Mouse (Mus musculus): ENCODE measurements around the gene Ptbp1. TPM values are rescaled to one million over a fixed set of nuclear protein-coding genes. Genes with fewer than 3 reads are reported as not detected.
"Not testable (repeated sequence)": the region's sequence is repeated elsewhere in the genome, so short reads cannot be mapped to it uniquely, and the experiment has no call there.

The Ptbp1 gene
- total RNA-seq, 2 experiments from 2014 or later = 91.7 to 92.7 TPM

DNA sequence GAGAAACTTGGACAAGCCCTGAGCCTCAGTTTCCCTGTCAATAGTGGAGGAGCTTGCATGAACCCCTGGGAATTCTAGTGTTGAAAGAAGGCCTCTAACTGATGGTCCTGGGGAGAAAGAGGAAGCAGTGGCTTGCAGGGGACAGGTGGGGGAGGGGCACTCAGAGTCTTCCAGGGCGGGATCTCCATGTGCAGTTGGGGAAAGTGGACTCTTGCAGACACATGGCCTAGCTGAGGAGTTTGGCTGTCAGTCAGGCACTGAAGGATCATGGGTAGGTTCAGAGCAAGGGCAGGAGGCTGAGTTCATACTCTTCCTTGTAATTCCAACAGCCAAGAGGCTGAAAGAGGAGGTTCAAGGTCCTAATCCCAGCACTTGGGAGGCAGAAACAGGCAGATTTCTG lies 22.9 kb downstream of the Ptbp1 start:
- intact Hi-C loops (cut with DNase I) = no loop called here
- DNase-seq = no peak

DNA sequence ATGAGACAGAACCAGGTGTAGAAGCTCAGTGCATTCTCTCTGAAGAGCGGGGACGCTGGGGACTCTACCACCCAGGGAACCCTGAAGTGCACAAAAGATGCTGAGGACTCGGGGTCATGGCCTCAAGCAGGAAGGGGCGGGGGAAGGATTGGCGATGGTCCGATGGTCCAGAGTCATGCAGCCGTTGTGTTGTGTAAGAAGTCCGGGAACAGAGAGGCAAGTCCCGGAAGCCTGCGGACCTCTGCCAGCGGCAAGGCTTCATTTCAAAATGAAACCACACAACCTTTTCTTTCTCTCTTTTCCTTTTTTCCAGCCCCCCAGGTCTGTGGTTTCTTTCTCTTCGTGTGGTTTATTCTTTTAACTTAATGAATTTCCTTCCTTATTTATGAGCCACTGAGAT lies 23.5 kb downstream of the Ptbp1 start:
- no peak for DNase-seq

DNA sequence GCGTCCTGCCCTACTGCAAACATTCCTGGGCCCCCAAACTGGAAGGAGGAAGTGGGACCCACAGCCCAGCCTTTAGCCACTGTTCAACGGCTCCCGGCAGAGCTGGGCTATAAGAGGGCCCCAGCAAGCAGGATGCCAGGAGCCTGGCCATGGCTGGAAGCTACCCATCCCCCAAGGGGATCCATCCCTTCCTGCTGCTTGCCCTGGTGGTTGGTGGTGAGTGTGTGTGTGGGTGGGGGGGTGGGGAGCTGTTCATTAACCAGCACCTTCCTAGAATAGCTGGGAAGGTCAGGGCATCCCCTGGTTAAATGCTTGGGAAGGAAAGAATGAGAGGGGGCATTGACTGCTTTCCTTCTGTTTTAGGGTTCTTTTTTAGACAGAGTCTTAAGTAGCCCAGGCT lies 25.3 kb downstream of the Ptbp1 start:
- DNase-seq = no peak
- intact Hi-C loops (cut with DNase I) = no loop called here

More for the DNA sequence above, 23.5 kb downstream of the Ptbp1 start:
- intact Hi-C loops (cut with DNase I) = no loop called here

DNA sequence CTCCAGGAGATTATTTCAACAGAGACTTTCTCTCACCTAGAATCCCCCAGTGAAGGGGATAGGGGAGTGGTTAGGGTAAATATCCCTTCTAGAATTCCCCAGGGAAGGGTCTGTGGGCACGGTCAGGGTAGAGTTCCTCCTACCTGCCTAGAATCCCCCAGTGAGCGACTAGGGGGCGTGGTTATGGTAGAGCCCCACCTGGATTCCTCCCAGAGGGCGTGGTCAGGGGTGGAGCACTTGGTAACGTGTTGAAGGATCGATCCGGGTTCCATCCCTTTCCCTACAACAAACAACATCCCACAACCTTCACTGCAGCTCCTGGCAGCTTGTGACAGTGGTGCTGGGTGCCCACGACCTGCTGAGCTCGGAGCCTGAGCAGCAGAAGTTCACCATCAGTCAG lies 26.5 kb downstream of the Ptbp1 start:
- intact Hi-C loops (cut with DNase I) = no loop called here
- DNase-seq = no peak

DNA sequence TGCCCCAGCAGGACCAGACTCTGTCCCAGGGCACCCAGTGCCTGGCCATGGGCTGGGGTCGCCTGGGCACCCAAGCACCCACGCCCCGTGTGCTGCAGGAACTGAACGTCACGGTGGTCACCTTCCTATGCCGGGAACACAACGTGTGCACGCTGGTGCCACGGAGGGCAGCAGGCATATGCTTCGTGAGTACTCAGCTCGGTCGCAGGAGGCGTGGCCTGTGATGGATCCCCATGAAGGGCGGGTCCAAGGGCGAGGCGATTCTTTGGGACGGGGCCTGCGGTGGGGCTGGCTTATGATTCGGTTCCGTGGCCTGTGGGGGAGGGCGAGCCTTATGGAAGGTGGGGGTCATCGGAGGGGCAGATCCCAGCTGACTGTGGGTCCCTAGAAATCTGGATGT lies 27.8 kb downstream of the Ptbp1 start:
- DNase-seq = no peak
- intact Hi-C loops (cut with DNase I) = no loop called here

DNA sequence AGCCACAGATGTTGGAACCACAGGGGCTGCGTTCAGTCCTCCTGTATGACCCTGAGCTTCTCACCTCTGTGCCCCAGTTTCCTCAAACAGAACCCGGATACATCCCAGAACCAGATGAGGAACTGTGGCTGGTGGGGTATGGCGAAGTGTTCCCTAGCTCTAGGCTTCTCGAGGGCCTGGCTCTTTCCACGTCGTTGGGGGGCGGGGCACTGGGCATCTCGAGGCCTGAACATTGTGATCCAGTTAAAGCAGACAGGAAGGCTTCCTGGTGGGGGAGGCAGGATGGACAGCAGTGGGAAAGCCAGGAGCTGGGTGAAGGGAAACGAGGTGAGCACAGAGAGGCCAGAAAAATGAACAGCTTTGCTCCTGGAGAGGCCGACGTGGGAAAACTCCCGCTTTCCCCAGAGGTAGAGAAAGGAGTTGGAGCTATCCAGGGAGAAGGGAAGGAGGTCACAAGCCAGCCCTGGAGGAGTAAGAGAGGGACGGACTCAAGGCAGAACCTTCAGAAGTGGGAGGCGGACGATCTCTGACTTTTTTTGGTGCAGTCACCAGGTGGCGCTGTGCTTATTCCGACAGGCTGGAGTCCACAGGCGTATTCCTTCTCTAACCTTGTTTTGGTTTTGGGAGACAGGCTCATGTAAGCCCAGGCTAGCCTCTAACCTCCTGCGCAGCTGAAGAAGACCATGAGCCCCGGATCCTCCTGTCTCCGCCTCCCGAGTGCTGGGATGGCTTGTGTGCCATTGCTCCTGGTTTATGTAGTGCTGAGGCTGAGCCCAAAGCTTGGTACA lies 29.3 kb downstream of the Ptbp1 start:
- DNase-seq = peak; percentile 83
- intact Hi-C loops (cut with DNase I) = no loop called here

DNA sequence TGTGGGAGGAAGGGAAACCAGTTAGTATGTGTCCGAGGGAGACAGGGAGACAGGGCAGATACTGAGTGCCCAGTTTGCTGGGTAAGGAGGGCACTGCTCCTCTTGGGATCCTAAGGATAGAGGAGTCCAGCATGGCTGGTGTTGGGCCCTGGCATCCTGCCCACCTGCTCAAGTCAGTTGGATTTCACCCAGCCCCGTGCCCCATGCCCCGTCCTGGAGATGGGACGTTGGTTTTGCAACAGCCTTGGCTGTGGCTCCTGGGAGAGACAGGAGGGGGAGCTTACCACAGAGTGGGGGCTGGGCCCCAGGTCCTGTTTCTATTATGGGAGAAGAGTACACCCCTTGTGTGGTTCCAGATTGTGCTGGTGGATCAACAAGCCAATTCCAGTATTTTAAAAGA lies 30.2 kb downstream of the Ptbp1 start:
- peak; percentile 79 for DNase-seq
- intact Hi-C loops (cut with DNase I) = no loop called here

DNA sequence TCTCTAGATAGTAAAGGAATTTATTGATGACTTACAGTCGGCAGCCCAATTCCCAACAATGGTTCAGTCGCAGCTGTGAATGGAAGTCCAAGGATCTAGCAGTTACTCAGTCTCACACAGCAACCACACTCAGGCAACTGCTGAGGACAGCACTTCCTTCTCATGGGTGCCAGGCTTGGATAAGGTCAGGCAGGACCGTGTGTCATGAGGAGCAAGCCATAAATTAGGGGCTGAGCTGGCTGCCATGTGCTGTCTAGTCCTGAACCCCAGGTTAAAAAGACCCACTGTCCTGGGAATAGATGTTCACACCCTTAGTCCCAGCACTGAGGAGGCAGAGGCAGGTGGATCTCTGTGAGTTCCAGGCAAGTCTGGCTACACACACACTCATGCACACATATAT lies 30.7 kb downstream of the Ptbp1 start:
- intact Hi-C loops (cut with DNase I) = not testable (repeated sequence)

DNA sequence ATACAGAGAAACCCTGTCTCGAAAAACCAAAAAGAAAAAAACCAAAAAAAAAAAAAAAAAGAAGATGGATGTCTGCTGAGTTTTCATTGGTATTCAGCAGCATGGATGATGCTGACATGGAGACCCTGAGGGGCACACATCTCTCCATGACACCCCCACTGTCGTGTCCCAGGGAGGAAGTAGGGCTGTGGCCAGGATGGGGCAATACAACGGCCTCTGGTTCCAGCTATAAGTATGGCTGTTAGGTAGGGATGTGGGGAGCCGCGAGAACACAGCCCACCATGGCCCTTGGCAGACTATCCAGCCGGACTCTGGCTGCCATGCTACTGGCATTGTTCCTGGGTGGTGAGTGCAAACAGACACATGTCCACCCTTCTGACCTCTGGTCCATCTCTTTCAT lies 31.8 kb downstream of the Ptbp1 start, which contains the start of gene Elane:
TSS of gene Elane (plus strand) at position 194 of the 400 bp plus-strand sequence.
- intact Hi-C loops (cut with DNase I) = no loop called here
- no peak for DNase-seq

More for the DNA sequence above, 30.7 kb downstream of the Ptbp1 start:
- DNase-seq = not testable (repeated sequence)

DNA sequence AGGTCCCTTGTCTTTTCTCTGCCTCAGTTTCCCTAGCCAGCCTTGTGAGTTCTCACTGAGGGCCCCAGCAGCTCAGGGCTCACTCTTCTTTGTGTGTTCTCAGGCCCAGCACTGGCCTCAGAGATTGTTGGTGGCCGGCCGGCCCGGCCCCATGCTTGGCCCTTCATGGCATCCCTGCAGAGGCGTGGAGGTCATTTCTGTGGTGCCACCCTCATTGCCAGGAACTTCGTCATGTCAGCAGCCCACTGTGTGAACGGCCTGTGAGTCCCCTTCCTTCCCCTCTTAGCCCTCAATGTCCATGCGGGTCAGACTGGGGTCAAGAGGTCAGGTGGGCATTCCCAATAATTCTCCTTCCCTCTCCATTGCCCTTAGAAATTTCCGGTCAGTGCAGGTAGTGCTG lies 32.4 kb downstream of the Ptbp1 start:
- intact Hi-C loops (cut with DNase I) = no loop called here
- DNase-seq = no peak

DNA sequence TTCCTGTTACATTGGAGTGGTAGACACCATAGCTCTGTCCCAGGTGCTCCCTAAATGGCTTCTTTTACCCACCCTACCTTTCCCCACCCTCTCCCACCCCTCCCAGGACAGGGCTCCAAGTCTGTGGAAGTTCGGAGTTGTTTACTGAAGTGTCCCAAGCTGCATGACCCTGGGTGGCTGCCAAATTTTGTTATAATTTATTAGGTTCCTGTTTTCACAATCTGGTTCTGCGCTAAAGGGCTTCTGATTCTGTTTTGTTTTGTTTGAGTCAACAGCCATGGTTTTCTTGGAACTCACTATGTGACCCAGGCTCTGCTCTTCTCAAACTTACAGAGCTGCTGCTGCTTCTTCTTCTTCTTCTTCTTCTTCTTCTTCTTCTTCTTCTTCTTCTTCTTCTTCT lies 35.2 kb downstream of the Ptbp1 start:
- no peak for DNase-seq
- intact Hi-C loops (cut with DNase I) = no loop called here

DNA sequence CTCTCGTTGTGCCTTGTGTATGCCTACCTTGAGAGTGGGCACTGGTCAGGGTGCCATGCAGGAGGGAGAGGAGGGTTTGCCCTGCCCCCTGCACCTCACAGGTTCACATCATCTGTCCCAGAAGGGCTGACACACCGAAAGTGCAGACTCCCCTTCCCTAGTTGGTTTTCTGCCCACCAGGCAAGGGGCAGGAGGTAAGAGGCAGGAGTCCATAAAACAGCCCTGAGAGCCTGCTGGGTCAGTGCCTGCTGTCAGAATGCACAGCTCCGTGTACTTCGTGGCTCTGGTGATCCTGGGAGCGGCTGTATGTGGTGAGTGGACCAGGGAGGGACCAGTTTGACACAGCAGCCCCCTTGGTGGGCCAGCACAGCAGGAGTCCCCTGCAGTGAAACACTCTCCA lies 36.4 kb downstream of the Ptbp1 start, which contains the start of gene Cfd:
TSS of gene Cfd (plus strand) at position 184 of the 400 bp plus-strand sequence.
- intact Hi-C loops (cut with DNase I) = no loop called here
- DNase-seq = no peak

DNA sequence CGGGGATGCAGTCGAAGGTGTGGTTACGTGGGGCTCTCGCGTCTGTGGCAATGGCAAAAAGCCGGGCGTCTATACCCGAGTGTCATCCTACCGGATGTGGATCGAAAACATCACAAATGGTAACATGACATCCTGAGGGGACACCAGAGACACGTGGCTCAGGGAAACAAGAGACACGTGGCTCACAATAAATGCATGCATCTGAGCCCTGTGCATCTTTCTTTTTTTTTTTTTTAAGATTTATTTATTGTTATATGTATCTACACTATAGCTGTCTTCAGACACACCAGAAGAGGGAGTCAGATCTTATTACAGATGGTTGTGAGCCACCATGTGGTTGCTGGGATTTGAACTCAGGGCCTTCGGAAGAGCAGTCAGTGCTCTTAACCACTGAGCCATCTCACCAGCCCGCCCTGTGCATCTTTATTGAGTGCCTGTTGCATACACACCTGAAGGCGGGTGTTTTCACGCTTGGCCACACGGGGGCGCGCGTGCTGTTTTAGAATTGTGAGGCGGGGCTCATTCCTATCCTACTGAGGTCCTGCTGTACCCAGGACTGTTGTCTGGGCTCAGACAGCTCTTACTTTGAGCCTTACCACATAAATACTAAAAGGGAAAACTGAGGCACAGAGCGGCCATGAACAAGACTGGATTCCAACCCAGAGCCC lies 38.4 kb downstream of the Ptbp1 start:
- DNase-seq = peak; percentile 85
- intact Hi-C loops (cut with DNase I) = not testable (repeated sequence)

DNA sequence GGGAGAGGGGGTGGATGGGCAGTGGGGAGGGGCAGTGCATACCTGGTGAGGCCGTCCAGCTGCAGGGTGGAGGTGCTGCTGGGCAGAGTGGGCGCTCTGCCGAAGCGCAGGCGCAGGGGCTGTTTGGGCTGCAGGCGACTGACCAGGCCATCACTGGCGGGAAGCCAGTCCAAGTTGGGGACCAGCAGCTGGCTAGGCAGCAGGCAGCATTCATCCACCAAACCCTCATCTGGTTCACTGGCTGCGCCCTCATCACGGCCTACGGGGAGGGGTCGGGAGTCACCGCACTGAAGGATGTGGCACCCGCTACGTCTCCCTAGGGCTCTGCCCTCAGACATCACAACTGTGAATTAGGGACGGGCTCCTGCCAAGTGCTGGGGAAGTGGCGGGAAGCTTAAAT lies 42.1 kb downstream of the Ptbp1 start:
- DNase-seq = peak; percentile 52
- intact Hi-C loops (cut with DNase I) = no loop called here

DNA sequence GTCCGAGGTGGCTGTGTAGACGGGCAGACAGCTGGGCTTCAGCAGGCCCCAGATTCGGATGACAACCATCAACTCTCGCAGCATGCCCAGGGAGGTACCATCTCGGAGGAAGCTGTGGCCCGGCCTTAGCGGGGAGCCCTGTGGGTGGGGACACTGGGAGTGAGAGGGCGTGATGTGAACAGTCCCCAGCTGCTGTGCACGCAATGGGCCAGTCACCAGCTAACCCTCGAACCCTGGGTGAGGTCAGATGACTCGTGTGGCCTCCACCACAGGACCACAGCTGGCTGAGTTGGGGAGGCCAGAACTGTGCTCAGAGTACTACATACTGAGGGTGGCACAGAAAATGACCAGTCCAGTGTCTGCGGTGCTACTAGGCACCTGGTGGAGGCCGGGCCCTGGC lies 42.6 kb downstream of the Ptbp1 start:
- DNase-seq = no peak

DNA sequence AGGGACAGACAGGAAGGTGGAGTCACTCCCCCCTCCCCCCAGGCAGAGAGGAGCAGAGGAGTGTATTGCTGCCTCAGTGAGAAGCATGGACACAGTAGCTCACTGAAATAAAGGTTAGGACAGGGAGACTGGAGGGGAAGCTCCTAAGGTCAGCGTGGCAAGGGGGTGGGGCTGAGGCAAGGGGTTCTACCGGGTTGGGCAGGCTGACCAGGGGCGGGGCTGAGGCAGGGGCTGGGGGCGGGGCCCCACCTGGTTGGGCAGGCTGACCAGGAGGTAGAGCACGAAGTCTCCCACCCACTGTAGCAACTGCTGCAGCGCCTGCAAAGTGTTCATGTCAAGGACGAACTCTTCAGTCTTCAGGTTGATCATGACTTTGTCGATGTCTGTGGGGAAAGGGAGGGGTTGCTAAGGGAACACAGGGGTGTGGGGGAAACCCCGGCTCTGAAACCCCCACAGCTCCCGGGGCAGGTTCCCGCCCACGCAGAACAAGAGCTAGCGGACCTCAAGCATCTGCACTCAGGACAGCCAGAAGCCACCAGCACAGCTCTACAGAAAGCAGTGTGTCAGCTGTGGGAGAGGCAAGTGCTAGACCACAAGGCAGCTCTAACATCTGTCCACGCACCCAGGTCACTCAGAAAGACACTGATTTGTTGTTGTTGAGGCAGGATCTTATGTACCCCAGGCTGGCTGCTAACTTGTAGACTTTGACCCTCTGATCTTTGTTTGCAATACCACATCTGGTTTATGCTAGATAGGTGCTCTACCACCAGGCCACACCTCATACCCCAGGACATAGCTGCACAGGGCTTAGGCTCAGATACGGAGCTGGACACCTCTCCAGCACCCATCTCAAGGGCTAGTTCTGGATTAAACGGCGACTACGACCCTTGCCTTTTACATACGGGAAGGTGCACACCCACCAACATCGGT lies 43.4 kb downstream of the Ptbp1 start:
- DNase-seq = no peak
- intact Hi-C loops (cut with DNase I) = no loop called here

More for the DNA sequence above, 42.6 kb downstream of the Ptbp1 start:
- intact Hi-C loops (cut with DNase I) = no loop called here

DNA sequence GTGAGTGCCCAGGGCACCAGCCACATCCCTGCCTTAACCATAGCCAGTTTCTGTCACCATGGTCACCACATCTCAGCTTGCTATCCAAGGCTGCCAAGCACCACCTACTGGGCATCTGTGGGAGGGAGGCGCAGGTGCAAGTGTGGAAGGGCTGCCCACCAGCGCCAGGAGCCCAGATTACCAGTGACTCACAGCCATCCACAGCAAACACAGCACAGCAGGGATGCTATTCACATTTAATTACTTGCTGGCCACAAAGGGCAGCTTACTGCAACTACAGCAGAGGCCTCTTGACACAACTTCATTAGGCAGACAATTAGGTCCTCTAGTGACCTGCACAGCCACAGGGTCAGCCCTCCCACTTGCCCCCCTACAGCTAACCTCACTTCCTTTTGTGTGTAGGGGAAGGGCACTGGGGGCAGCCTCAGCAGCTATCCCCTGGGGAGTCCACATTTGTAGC lies 46.8 kb downstream of the Ptbp1 start:
- peak; percentile 78 for DNase-seq
- intact Hi-C loops (cut with DNase I) = no loop called here

DNA sequence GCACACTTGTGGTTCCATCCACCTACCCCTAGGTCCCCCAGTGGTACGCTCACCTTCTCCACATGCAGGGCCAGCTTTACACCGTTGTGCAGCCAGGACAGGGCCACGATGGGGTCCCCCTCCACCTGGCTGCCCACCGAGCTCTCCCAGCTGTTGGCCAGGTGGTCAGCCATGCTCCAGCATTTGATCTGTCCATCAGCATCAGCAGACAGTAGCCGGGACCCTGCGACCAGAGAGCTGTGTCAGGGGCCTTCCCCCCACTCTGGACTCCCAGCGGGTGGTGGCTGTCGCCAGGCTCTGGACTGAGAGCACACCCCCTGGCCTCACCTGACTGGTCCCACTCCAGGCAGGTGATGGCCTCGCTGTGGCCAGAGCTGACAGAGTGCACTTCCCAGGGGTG lies 52.5 kb downstream of the Ptbp1 start:
- intact Hi-C loops (cut with DNase I) = no loop called here

DNA sequence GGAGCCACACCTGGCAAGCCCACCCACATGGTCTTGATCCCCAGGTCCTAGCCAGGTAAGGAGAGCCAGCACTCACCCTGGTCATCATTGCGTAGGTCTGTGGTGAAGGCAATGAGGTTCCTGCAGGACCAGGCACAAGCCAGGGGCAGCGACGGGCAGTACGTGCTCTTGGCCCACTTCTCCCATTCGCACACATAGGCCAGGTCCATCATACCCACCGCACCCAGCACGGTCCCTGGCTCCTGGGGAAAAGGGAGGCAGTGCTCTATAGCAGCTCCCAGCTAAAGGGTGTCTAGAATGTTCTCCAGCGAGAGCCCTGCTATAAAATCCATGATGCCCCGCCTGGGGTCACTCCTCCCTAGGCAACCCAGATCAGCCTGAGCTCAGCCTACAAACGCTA lies 53.2 kb downstream of the Ptbp1 start:
- intact Hi-C loops (cut with DNase I) = no loop called here
- no peak for DNase-seq

More for the DNA sequence above, 52.5 kb downstream of the Ptbp1 start:
- no peak for DNase-seq

DNA sequence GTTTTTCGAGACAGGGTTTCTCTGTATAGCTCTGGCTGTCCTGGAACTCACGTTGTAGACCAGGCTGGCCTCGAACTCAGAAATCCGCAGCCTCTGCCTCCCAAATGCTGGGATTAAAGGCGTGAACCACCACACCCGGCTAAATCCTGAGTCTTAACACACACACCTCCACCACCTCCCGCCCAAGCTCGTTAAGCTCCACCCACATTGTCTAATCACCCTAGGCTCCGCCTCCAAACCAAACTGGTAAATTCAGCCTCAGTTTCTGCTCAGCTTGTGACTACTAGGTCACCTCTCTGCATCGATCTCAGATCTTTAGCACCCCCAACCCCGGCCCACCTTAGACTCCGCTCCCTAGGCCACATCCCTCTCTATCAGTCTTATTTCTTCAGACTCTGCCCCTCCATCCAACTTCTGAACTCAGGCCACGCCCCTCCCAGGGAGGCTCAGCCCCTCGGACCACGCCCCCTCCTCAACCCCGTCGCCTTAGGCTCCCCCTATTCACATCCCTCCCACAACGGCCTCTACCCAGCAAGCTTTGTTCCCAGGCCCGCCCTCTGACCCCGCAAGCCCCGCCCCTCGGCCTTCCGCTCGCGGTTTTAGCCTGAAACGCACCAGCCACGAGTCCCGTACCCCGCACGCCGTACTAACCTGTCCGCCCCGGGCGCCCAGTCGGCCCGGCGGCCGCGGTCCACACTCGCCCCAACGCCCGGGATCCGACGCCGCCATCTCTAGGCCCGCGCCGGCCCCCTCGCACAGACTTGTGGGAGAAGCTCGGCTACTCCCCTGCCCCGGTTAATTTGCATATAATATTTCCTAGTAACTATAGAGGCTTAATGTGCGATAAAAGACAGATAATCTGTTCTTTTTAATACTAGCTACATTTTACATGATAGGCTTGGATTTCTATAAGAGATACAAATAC lies 54.2 kb downstream of the Ptbp1 start, which contains the start of gene Med16:
TSS of gene Med16 (minus strand) at position 757 of the 925 bp plus-strand sequence.
- intact Hi-C loops (cut with DNase I) = no loop called here
- peak; percentile 97 for DNase-seq

All from left cerebral cortex, postnatal 4 days (tissue).